Mouse (Mus musculus): ENCODE results near the gene Clec2e.
"Not testable (repeated sequence)": the region's sequence is repeated elsewhere in the genome, so short reads cannot be mapped to it uniquely, and the experiment has no call there.

DNA sequence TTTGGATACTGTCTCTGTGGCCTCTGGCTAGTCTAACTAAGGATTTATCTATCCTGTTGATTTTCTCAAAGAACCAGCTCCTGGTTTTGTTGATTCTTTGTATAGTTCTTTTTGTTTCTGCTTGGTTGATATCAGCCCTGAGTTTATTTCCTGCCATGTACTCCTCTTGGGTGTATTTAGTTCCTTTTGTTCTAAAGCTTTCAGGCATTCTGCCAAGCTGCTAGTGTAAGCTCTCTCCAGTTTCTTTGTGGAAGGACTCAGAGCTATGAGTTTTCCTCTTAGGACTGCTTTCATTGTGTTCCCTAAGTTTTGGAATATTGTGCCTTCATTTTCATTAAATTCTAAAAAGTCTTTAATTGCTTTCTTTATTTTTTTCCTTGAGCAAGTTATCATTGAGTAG is 23.8 kb upstream of the Clec2e start:
- TF ChIP-seq HCFC1 (IDR thresholded peaks at IDR 0.05; ENCODE audit: low read depth, low read length); TCF12 (IDR thresholded peaks at IDR 0.05; ENCODE audit: low read depth, low read length); CTCF (conservative IDR thresholded peaks at IDR 0.05 in 1 of 2, IDR thresholded peaks at IDR 0.05 in 1 of 2; ENCODE audit: low read depth in 2 of 2, low read length in 2 of 2); POLR2A (IDR thresholded peaks at IDR 0.05; ENCODE audit: low read depth, low read length); MEF2A (IDR thresholded peaks at IDR 0.05; ENCODE audit: borderline replicate concordance, low read depth, low read length); CHD2 (IDR thresholded peaks at IDR 0.05; ENCODE audit: low read length); KAT2A (IDR thresholded peaks at IDR 0.05; ENCODE audit: insufficient replicate concordance, low read length); MAFK (IDR thresholded peaks at IDR 0.05; ENCODE audit: insufficient replicate concordance, low read length); MXI1 (IDR thresholded peaks at IDR 0.05; ENCODE audit: low read depth, low read length); RCOR1 (conservative IDR thresholded peaks at IDR 0.05; ENCODE audit: low read depth, low read length); SIN3A (IDR thresholded peaks at IDR 0.05; ENCODE audit: low read length); EP300 (IDR thresholded peaks at IDR 0.05; ENCODE audit: low read length); IRF4 (IDR thresholded peaks at IDR 0.05; ENCODE audit: low read depth, low read length); ZNF384 (IDR thresholded peaks at IDR 0.05; ENCODE audit: low read depth, low read length): not testable (repeated sequence)
